In genomic region chr2:148239046-148239445, GRCm38 (mm10) we compare ENCODE assay signal across 24 mouse cellular contexts.
DNase-seq lines count a peak whose midpoint lies in the region; ATAC-seq lines count a peak whose summit lies in the region.
"Had no signal": no experiment of that assay in that cellular context is flagged by ENCODE, and none has a peak within 500 bp of the region (broad histone marks: within the 10 kb centered on the region; RNA-seq: fewer than 3 reads in every experiment).

No protein-coding gene starts in this region.

- no peaks in the 10 kb centered on the region for H3K9me3 ChIP-seq in hindbrain, embryonic 16.5 days (ENCODE audit: control insufficient read depth, low read length)
- no peaks in the 10 kb centered on the region for H3K9me3 ChIP-seq in hindbrain, embryonic 13.5 days
- no peaks in the 10 kb centered on the region for H3K9me3 ChIP-seq in limb, embryonic 13.5 days
- no peaks in the 10 kb centered on the region for H3K9me3 ChIP-seq in limb, embryonic 10.5 days (replicated peaks)
- H3K9me3 ChIP-seq: forebrain, embryonic 10.5 days; hindbrain, embryonic 15.5 days; megakaryocyte, embryonic 14.5 days had no signal

- H3K4me2 ChIP-seq in hindbrain, embryonic 16.5 days (ENCODE audit: low read length): no peak overlapping the region
- no peak overlapping the region for H3K4me2 ChIP-seq in hindbrain, embryonic 13.5 days
- no peak overlapping the region for H3K4me2 ChIP-seq in limb, embryonic 13.5 days (replicated peaks)
- H3K4me2 ChIP-seq: hindbrain, embryonic 15.5 days; liver, embryonic 11.5 days had no signal

- H3K9ac ChIP-seq in hindbrain, embryonic 16.5 days (ENCODE audit: low read depth, low read length): no peak overlapping the region
- H3K9ac ChIP-seq in hindbrain, embryonic 13.5 days: no peak overlapping the region
- H3K9ac ChIP-seq in limb, embryonic 13.5 days: no peak overlapping the region
- H3K9ac ChIP-seq: forebrain, postnatal 0 days; hindbrain, embryonic 15.5 days had no signal

- no peak for DNase-seq in limb, embryonic 10.5 days (ENCODE audit: low spot score)
- DNase-seq in embryo, embryonic 9.5 days (ENCODE audit: extremely low spot score): peak; percentile 4
- DNase-seq in retina, adult 2 months (ENCODE audit: low read depth, low spot score): peak; percentile 9
- no peak for DNase-seq in left cerebral cortex, adult 11 months (ENCODE audit: low spot score)
- DNase-seq: adrenal gland, postnatal 25 days; B cell, adult 2 months; cerebellum, adult 11-12 months; cerebellum, postnatal 36 days; forebrain, postnatal 0 days; lung, adult 18-20 months; lung, postnatal 14 days; spleen, adult 18-20 months; thymus, adult 18-20 months; thymus, postnatal 4 days had no signal

- 0 out of 2 replicates have a peak, but pooled peaks have one; percentile 50 for ATAC-seq in hindbrain, embryonic 16.5 days
- no peak for ATAC-seq in hindbrain, embryonic 13.5 days (ENCODE audit: low FRiP score)
- ATAC-seq in limb, embryonic 13.5 days (ENCODE audit: low FRiP score, low read depth): peak; percentile 61; the same call in 1 of the 2 replicates
- no peak for ATAC-seq in megakaryocyte, adult 5-6 weeks (ENCODE audit: poor library complexity, severe bottlenecking)
- ATAC-seq: forebrain, postnatal 0 days; intestine, postnatal 0 days; midbrain, embryonic 16.5 days had no signal

- H3K4me3 ChIP-seq in hindbrain, embryonic 16.5 days (ENCODE audit: low read length): no peak overlapping the region
- H3K4me3 ChIP-seq in hindbrain, embryonic 13.5 days: no peak overlapping the region
- no peak overlapping the region for H3K4me3 ChIP-seq in limb, embryonic 13.5 days
- no peak overlapping the region for H3K4me3 ChIP-seq in limb, embryonic 10.5 days
- H3K4me3 ChIP-seq: forebrain, embryonic 10.5 days; hindbrain, embryonic 15.5 days; megakaryocyte, embryonic 14.5 days had no signal

- no peaks in the 10 kb centered on the region for H3K27me3 ChIP-seq in hindbrain, embryonic 16.5 days (replicated peaks; ENCODE audit: control insufficient read depth, insufficient read depth, low read length)
- H3K27me3 ChIP-seq in hindbrain, embryonic 13.5 days: no peaks in the 10 kb centered on the region
- H3K27me3 ChIP-seq in limb, embryonic 13.5 days: no peaks in the 10 kb centered on the region
- H3K27me3 ChIP-seq in limb, embryonic 10.5 days (ENCODE audit: low read depth, poor library complexity, severe bottlenecking): no peaks in the 10 kb centered on the region
- H3K27me3 ChIP-seq: hindbrain, embryonic 15.5 days had no signal

- no peaks in the 10 kb centered on the region for H3K36me3 ChIP-seq in hindbrain, embryonic 16.5 days (ENCODE audit: control insufficient read depth, insufficient read depth, low read length)
- H3K36me3 ChIP-seq in hindbrain, embryonic 13.5 days: no peaks in the 10 kb centered on the region
- H3K36me3 ChIP-seq in limb, embryonic 13.5 days: no peaks in the 10 kb centered on the region
- H3K36me3 ChIP-seq in limb, embryonic 10.5 days: no peaks in the 10 kb centered on the region
- H3K36me3 ChIP-seq: forebrain, embryonic 10.5 days; hindbrain, embryonic 15.5 days had no signal

- no peak overlapping the region for H3K27ac ChIP-seq in hindbrain, embryonic 16.5 days (ENCODE audit: low read depth, low read length)
- H3K27ac ChIP-seq in hindbrain, embryonic 13.5 days: no peak overlapping the region
- no peak overlapping the region for H3K27ac ChIP-seq in limb, embryonic 13.5 days
- no peak overlapping the region for H3K27ac ChIP-seq in limb, embryonic 10.5 days
- H3K27ac ChIP-seq: forebrain, embryonic 10.5 days; hindbrain, embryonic 15.5 days had no signal

- no peaks in the 10 kb centered on the region for H3K4me1 ChIP-seq in hindbrain, embryonic 16.5 days (ENCODE audit: control insufficient read depth, insufficient read depth, low read depth, low read length)
- no peaks in the 10 kb centered on the region for H3K4me1 ChIP-seq in hindbrain, embryonic 13.5 days (replicated peaks)
- 0 out of 2 replicates have a peak, but pooled peaks cover 1% of the 10 kb centered on the region for H3K4me1 ChIP-seq in limb, embryonic 13.5 days
- no peaks in the 10 kb centered on the region for H3K4me1 ChIP-seq in limb, embryonic 10.5 days
- H3K4me1 ChIP-seq: hindbrain, embryonic 15.5 days had no signal

- WGBS in hindbrain, embryonic 16.5 days: 55% methylated on average over 3 of the region's 3 CpGs
- WGBS in hindbrain, embryonic 13.5 days: 51% methylated on average over 3 of the region's 3 CpGs
- WGBS in limb, embryonic 13.5 days: 52% methylated on average over 3 of the region's 3 CpGs
- WGBS in limb, embryonic 10.5 days: 59% methylated on average over 3 of the region's 3 CpGs

Comparison
In these comparisons a context has a peak if more than half of its experiments do, and no peak if none do; other contexts are left out.
1. ATAC-seq: peak in hindbrain, embryonic 16.5 days (single experiment) and limb, embryonic 13.5 days (single experiment); none in hindbrain, embryonic 13.5 days (single experiment) and megakaryocyte, adult 5-6 weeks (single experiment).
2. DNase-seq: peak in embryo, embryonic 9.5 days (single experiment) and retina, adult 2 months (single experiment); none in limb, embryonic 10.5 days (single experiment) and left cerebral cortex, adult 11 months (single experiment).